Mouse (Mus musculus): Measurements from ENCODE around the gene Camk2g.

Gene Camk2g

GRCm38 (mm10) chr14:20806116-20806840 lies 12.4 kb upstream of the Camk2g start:
- DNase-seq = no peak

DNA sequence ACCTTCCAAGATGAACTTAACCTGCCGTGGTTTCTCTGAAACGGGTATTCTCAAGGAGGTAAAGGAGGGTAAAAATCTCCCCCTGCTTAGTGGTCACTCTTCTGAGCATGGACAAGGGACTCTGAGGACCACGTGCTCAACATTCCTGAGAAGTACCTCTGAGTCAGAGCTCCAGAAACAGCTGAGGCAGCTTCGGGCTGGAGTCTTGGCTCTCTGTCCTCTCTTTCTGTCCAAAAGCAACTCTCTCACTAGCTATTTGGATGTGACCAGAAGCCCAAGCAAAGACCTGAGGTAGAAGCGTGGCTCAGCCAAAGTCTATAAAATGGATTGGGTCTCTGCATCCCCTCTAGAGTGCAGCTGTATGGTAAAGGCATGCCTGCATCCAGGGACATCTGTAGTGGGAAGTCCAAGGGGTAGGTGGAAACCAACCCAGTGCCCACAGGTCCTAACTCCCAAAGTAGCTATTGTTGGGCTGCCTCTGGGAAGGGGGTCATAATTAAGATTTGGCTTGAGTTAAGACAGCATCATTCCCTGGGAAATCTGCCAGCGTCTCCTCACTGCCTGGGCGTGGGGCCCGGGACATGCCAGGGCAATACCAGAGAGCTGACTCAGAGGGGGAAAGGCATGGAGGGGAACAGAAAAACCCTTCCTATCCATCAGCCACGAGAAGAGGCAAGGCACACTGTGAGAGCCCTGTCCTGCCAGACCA lies 11.2 kb upstream of the Camk2g start:
- no peak for DNase-seq

- no peak for DNase-seq
Measured at GRCm38 (mm10) chr14:20804481-20804880, 10.6 kb upstream of the Camk2g start.

DNA sequence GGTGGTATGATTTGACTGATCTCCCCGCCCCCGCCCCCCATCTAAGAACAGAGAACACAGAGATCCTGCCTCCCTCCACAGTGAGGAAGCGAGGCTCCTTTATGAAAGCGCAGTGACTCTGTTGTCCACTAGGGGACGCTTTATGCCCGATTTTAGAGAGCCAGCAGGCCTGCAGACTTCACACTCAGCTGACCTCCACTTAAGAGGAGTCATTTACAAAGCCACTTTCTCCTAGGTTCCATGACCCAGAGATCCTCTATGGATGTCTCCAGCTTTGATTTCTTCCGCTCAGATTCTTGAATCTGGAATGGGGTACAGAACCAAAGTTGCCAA lies 9.7 kb upstream of the Camk2g start:
- peak; percentile 85 for DNase-seq

- no peak for DNase-seq
Measured at GRCm38 (mm10) chr14:20802926-20803605, 9.2 kb upstream of the Camk2g start.

DNA sequence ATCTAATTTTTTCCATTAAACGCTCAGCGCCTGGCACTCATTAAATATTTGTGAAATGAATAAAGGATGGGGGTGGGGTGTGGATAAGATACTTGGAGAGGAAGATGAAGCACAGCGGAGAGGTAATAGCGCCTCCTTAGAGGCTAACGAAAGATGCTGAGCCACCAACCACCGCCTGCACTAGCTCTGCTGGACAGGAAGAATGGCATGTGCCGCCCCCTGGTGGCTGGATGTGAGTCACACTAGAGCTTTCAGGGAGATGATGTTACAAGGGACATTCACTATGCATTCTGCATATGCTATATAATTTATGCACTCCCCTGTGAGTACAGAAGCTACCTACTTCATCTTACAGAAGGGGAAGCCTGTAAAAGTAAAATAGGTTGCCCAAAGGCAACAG lies 4.9 kb upstream of the Camk2g start:
- peak; percentile 87 for DNase-seq

GRCm38 (mm10) chr14:20798300-20798699 lies 4.4 kb upstream of the Camk2g start:
- no peak for DNase-seq

DNA sequence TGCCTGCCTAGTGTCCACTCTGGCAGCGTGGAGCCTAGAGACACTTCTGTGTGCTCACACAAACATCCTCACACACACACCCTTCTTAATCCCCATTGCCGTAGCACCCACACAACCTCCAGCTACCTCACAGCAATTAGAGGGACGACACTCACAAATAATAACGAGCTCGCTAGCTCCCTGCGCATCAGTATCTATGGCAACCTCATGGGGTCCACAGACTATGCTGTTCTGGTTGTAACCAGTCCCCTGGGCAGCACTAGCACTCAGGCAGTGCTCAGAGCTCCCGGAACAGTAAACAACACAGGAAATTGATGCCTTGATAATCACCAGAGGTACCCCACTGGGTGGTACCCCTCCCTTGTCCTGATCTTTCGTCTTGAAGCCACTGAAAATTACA lies 2.8 kb upstream of the Camk2g start:
- peak; percentile 31 for DNase-seq

GRCm38 (mm10) chr14:20796170-20796569 lies 2.3 kb upstream of the Camk2g start:
- no peak for DNase-seq

DNA sequence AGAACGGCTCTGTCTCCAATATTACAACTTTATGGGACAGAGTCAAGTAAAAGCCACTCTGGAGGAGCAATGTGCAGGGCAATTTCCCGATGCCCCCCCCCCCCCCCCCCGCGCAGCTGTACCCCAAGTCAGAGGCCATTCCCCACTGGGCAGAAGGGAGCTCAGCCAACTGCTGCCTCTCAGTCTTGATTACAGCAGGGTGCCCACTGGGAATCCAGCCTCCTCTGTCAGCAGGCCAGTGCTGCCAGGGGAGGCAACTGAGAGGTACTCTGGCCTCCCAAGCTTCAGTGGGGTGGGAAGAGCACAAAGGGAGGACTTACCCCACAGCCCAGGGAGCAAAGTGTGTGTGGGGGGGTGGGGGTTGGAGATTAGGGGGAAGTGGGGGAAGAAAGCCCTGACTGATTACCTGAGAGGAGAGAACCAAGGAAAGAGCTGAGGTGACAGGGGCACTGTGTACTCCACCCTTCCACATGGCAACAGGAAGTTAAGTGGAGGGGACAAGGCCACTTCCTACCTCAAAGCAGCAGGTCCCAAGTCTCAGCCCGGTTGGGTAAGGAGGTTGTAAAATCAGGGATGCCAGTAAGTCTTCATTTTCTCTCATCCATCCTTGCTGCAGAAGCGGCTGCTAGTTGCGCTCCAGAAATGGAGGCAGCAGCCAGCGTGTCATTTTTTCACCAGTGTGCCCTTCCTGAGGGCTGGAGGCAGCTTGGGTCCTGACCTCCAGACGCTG lies 1.7 kb upstream of the Camk2g start:
- no peak for DNase-seq

- no peak for DNase-seq
Measured at GRCm38 (mm10) chr14:20794589-20794988, 701 bp upstream of the Camk2g start.

GRCm38 (mm10) chr14:20792922-20793757 lies 748 bp downstream of the Camk2g start:
- peak; percentile 83 for DNase-seq

- DNase-seq = no peak
Measured at GRCm38 (mm10) chr14:20792243-20792921, 1.5 kb downstream of the Camk2g start.

- no peak for DNase-seq
Measured at GRCm38 (mm10) chr14:20791511-20792242, 2.2 kb downstream of the Camk2g start.

- no peak for DNase-seq
Measured at GRCm38 (mm10) chr14:20790996-20791395, 2.9 kb downstream of the Camk2g start.

GRCm38 (mm10) chr14:20790445-20790844 lies 3.4 kb downstream of the Camk2g start:
- no peak for DNase-seq

DNA sequence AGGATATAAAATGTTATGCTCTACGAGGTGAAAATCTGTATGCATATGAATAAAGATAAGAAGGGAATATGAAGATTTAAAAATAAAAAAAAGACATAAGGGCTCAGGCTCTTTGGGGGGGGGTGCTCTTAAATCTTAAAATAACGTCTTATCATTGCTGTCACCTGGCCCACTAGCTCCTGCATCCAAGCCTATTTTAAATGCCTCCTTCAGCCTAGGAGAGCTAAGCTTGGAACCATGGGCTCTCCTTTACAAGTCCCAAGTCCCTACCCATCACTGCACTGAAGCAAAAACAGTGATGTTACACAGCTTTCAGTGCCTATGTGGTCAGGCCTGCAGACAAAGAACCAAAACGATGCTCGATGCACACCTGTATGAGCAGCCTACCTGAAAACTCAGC lies 4.3 kb downstream of the Camk2g start:
- DNase-seq = no peak

DNA sequence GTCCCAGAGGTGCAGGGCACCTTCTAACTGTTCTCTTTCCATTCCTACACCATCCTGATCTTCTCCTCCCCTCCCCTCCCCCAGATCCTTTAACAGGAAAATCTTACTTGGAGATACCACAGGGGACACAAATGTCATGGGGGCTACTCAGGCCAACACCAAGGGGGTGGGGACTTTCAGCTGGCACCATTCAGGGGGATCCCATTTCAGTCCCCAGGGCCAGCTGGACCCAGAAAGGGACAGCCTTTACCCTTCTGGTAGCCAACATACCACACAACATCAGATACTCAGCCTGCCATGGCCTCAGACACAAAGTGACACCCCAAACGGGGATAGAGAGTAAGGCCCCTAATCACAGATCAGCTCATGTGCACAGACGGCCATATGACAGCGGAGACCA lies 5.7 kb downstream of the Camk2g start:
- DNase-seq = no peak

DNA sequence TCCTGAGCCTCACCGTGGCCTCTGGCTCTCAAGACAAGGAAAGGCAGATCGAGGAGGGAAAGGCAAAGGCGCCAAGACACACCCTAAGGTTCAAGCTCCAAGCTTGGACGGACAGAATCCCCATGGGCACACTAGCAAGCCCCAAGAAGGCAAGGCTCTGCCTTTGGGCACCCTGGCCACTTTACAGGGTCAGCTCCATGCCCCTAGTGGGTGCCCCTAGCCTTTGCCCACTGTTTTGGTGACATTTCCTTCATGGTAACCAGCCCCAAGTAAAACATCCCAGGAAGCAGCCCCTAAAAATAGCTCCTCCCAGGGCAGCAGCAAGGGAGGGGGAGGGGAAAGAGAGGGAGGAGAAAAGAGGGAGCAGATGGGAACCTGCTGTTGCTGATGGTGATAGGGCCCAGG lies 7.3 kb downstream of the Camk2g start:
- no peak for DNase-seq

GRCm38 (mm10) chr14:20786020-20786419 lies 7.9 kb downstream of the Camk2g start:
- DNase-seq = no peak

- DNase-seq = no peak
Measured at GRCm38 (mm10) chr14:20785231-20785630, 8.7 kb downstream of the Camk2g start.
